Mouse (Mus musculus): ENCODE measurements at regions not wholly inside any gene's neighbourhood (a gene's known extent, or its start where the extent isn't known, plus 50 kb on each side); places are given as distances from the start of the nearest gene placed in this dataset.

DNA sequence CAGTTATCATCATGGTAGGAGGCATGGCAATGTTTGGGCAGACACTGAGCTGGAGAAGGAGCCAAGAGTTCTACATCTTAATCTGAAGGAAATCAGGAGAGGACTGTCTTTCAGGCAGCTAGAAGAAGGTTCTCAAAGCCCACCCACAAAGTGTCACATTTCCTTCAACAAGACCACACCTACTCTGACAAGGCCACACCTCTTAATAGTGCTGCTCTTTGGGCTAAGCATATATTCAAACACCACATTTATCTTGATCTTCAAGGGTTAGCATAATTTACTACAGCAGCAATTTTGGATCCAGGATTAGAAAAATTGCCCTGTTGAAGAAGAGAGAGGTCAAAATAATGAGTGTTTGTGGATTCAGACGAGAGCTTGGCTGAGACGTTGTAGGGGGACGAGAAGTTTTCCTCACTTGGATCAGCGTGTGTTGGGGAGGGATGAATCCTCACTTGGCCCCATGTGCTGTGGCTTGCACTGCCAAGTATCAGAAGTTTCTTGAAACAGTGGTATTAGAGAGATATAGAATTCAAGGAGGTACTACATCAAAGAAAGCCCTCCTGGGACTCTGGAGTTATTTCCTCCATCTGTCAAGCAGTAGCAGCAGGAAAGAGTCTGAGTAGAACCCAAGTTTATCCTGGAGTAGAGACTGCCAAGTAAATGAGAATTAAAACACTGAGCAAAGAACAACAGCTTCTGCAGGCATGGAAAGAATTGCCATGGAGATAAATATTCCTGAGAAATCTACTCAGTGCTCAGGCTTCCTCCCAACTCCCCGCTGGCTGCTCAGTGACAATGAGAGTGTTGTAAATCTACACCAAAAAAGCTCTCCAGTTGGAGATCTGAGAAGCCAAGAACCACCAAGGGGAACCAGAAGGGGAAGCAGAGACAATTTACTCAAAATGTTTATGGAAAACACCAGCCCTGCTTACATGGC, 549.3 kb downstream of the Dhx35 start:
- no peak for DNase-seq (ENCODE audit: low read depth in 1 of 2, low spot score in 2 of 2)

GRCm38 (mm10) chr2:159354247-159354646, 559.6 kb downstream of the Dhx35 start:
- no peak for DNase-seq (ENCODE audit: low read depth in 1 of 2, low spot score in 2 of 2)

DNA sequence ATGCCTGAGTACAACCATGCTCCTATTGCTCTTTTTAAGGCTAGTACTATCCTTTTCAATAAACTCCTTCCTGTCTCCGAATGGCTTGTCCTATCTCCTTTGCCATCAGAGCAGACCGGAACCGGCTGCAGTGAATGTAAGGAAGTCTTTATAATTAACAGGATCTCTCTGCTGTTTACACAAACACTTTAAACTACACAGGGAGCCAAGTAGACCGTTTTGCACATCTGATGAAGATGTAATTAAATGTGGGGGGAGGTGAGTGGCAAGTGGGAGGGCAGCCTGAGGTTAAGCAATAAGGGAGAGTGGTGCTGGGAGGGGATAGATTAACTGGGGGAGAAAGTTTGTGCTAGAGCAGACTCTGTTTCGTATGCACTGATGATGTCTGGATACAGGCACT, 561.9 kb downstream of the Dhx35 start:
- DNase-seq (ENCODE audit: low read depth in 1 of 2, low spot score in 2 of 2), result no peak

GRCm38 (mm10) chr2:159361371-159361770, 566.8 kb downstream of the Dhx35 start:
- DNase-seq (ENCODE audit: low read depth in 1 of 2, low spot score in 2 of 2), result no peak

GRCm38 (mm10) chr2:159392865-159393264, 598.3 kb downstream of the Dhx35 start:
- DNase-seq (ENCODE audit: low read depth in 1 of 2, low spot score in 2 of 2), result no peak

DNA sequence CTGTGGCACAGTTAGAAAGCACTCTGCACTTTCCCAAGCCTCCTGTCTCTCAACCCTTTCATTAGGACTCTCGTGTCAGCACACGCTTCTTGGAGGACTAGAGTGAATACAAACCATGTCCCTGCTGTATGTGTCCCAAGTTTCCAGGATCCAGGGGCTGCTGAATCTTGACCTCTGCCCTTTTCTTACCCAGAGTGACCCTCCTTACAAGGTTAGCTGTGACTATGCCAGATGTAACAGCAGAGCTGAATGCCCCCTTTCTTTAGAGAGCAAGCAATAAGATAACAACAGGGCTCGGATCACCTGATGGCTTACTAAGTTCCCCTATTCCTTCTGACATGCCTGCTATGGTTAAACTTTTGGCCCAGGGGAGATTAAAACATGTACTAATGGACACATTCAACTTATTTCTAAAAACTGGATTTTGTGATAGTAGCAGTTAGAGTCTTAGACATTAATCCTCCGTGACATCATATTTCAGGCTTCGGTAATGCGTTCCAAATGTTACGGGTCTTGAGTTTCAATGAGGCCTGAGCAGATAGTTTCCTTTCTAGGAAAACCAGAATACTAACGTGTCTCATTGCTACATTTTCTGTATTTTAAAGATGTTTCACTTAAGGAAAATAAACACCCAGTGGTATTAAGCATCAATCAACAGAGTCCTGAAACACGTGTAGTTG, 607.0 kb downstream of the Dhx35 start:
- DNase-seq (ENCODE audit: low read depth in 1 of 2, low spot score in 2 of 2), result no peak

DNA sequence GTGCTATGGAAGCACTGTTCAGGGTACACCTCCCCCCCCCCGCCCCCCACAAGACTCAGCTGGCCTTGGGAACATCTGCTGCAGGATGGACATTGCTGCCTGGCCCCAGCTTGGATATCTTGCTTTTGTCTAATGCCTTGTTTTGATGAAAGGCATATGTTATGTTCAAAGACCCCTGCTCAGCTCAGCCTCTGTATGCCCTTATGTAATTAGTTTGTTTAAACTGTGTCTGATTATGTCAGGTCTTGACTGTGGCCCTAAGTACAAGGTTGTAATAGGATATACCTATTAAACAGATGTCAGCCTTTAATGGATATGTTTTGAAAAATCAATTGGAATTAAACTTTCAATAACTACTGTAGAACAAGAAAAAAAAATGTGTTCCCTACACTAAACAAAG, 610.3 kb downstream of the Dhx35 start:
- DNase-seq (ENCODE audit: low read depth in 1 of 2, low spot score in 2 of 2), result no peak

- no peak for DNase-seq (ENCODE audit: low read depth in 1 of 2, low spot score in 2 of 2)
Observed at GRCm38 (mm10) chr2:159414599-159414998, 620.0 kb downstream of the Dhx35 start.

- DNase-seq (ENCODE audit: low read depth in 1 of 2, low spot score in 2 of 2), result no peak
Observed at GRCm38 (mm10) chr2:159418371-159418940, 623.8 kb downstream of the Dhx35 start.

GRCm38 (mm10) chr2:159422281-159422937, 627.8 kb downstream of the Dhx35 start:
- DNase-seq (ENCODE audit: low read depth in 1 of 2, low spot score in 2 of 2), result no peak

GRCm38 (mm10) chr2:159428201-159428600, 633.6 kb downstream of the Dhx35 start:
- DNase-seq (ENCODE audit: low read depth in 1 of 2, low spot score in 2 of 2), result no peak

DNA sequence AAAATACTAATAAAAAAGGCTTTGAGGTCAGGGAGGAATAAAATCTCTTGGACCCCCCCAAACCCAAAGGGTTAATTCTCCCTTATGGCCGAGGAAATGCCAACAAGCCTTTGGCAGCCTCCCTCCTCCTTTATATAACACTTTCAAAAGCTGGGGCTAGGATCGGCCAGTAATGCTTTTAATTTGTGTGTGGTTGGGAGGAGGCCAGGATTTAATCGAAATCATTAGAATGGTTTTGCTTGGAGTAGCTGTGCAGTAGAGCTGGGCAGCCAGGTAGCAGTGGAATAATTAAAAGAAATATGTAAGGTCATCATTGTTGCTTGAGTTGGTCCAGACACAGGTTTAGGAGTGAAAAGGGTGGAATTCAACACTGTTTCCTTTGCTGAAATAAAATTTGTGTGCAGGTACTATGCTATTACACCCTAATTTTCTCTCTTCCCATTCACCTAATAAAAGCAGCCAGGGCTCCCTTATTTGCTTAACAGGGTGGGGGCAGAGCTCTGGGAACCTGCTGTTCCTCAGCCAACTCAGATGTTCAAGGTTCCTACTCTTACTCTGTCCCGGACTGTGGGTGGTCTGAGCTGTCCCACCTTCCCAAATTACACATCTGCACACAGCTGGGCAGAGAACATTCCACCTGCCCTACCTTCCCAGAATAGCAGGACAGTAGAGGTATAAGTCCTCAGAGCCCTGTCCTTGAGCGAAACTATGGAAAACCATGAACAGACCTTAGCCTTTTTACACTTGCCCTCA, 636.1 kb downstream of the Dhx35 start:
- DNase-seq (ENCODE audit: low read depth in 1 of 2, low spot score in 2 of 2), result no peak

GRCm38 (mm10) chr2:159438961-159439360, 644.4 kb downstream of the Dhx35 start:
- DNase-seq (ENCODE audit: low read depth in 1 of 2, low spot score in 2 of 2), result no peak

DNA sequence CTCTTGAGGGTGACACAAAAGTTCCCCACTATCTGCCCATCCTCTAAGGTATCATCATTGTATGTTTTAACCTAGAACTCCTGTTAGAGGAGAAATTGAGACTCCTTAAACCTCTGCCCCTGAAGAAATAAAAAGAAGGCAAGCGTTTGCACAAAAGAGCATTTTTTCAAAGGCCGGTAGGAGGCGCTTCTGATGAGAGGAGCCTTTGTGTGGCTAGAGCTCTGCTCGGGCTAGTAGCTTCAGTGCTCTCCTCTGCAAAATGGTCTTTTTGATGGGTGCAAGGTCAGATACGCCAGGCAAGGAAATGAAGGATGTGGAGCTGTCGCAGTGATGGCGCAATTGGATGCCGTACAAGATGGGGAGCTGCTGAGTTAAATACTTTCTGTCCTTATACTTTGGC, 649.0 kb downstream of the Dhx35 start:
- no peak for DNase-seq (ENCODE audit: low read depth in 1 of 2, low spot score in 2 of 2)

- no peak for DNase-seq (ENCODE audit: low read depth in 1 of 2, low spot score in 2 of 2)
Observed at GRCm38 (mm10) chr2:159446434-159446833, 651.8 kb downstream of the Dhx35 start.

DNA sequence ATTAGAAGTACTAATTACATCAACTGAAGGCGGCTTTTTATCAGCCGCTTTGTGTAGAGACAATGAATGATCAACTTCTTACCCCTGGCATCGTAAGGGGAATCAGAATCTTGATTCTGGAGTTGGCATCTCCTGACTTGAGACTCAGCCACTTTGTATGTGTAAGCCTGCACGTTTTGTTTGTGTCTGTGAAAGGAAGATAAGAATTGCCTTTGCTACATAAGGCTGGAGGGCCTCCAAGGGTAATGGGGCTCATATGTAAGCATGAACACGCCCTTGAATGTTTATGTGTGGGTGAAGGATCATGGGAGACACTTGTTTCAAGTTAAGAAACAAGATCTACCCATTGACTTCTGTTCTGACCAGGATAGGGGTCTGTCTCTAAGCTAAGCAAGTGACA, 652.3 kb downstream of the Dhx35 start:
- DNase-seq (ENCODE audit: low read depth in 1 of 2, low spot score in 2 of 2), result no peak

- DNase-seq (ENCODE audit: low read depth in 1 of 2, low spot score in 2 of 2), result no peak
Observed at GRCm38 (mm10) chr2:159448976-159449375, 654.4 kb downstream of the Dhx35 start.

- DNase-seq (ENCODE audit: low read depth in 1 of 2, low spot score in 2 of 2), result no peak
Observed at GRCm38 (mm10) chr2:159451439-159451838, 656.8 kb downstream of the Dhx35 start.

DNA sequence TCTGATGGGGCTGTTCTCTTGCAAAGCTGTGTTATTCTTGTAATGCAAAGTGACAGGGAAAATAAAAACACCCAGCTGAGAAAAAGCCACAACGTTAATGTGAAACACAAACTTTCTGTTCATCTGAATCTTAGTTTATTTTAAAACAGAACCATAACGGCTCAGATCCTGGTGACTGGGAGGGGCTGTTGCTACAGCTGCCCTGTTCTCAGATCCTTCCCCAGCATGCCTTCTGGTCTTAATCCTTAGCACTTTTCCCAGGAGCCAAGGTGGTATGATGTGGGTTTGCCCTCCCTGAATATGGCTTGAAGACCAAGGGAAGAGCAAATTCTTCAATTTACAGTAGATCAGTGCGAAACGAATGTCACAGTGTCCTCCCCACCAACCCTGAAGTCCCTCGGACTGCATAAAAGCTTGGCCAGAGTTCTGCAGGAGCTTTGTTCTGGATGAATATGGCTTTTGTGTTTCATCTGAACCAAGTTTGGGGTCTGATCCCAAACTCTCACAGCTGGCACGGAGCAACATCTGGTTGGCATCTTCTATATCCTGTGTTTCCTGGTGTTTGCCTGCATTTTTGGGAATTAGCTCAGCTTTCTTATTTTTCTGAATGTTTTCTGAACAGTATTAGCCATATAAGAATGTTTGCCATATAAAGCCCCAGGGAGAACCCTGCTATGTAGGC, 686.9 kb downstream of the Dhx35 start:
- DNase-seq (ENCODE audit: low read depth in 1 of 2, low spot score in 2 of 2), result no peak

GRCm38 (mm10) chr2:159491090-159491489, 696.5 kb downstream of the Dhx35 start:
- DNase-seq (ENCODE audit: low read depth in 1 of 2, low spot score in 2 of 2), result no peak
